Mouse (Mus musculus): ENCODE data around the gene Atp8b4.
"Not testable (repeated sequence)": the region's sequence is repeated elsewhere in the genome, so short reads cannot be mapped to it uniquely, and the experiment has no call there.

Atp8b4 gene

DNA sequence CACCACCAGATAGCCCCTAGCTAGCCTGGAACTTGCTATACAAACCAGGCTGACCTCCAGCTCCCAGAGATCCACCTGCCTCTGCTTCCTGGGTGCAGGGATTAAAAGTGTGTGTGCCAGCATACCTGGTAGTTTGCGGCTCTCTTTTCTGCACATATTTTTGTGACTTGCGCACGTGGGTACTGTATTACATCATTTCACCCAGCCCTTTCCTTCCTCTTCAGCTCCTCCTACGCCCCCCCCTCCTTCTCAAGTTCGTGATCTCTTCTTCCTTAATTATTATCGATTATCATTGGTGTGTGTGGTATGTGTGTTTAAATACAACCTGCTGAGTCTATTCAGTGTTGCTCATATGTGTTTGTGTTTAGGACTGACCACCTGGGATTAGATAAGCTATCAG is at the start of gene Atp8b4:
TSS of gene Atp8b4 (minus strand) at position 154 of the 400 bp plus-strand sequence.
- no peak for DNase-seq

DNA sequence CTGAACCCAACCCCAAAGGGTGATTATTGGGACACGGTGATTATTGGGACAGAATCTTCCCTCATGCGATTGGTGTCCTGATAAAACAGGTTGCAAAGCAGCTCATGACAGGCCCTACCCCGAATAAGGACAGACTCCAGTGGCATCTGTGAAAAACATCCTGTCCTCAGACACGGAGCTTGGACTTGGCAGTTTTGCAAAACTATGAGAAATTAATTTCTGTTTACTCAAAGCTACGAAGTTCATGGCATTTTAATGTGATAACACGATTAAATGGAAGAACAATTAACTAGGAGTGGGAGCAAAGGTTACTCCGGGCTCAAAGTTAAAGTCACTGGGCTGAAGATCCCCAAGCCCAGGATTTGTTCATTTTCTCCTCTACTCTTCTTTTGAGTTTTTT is 49.2 kb upstream of the Atp8b4 start:
- DNase-seq, result no peak

DNA sequence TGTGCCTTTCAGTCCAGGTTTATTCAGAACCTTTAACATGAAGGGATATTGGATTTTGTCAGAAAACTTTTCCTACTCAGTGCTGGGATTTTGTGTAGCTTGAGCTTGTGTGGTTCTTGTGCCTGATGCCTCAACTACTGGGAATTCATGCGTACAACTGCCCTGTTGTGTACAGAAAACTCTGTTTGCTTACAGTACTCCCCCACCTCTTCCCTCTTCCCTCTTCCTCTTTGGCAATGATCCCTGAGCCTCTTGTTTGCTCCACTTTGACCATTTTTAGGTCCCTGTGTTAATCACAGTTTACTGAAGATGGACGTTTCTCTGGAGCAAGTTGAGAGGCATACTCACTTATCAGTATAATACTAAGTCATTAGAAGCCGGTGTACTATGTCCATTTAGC is 45.9 kb upstream of the Atp8b4 start:
- no peak for DNase-seq

DNA sequence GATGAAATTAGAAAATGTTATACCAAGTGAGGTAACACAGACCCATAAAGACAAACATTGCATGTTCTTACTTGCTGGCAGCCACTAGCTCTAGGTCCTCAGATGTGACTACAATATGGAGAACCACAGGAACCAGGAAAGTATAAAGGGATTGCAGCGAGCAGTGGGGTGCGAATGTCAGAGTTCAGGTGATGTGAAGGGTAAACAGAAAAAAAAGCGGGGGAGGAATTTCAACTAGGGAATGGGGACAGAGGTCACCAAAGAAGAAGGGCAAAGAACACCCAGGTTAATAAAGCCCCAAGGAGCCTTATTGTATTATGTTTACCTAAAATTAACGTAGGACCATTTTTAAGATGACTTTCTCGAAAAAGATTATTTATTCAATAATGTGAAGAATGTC is 44.8 kb upstream of the Atp8b4 start:
- DNase-seq, result no peak

DNA sequence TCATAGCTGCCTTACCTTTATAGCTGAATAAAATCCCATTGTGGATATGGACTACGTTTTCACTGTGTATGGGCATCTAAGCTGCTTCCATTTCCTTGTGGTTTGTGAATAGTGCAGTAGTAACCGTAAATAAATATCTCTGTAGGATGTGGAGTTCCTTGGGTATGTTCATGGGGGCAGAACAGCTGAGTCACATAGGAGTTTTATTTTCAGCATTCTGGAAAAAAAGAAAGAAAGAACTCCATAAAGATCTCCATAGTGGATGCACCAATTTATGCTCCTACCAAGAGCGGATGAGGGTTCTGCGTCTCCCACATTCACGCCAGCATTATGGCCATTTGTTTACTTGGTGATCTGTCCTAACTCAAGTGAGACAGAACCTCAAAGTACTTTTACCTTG is 41.7 kb upstream of the Atp8b4 start:
- DNase-seq, result no peak

DNA sequence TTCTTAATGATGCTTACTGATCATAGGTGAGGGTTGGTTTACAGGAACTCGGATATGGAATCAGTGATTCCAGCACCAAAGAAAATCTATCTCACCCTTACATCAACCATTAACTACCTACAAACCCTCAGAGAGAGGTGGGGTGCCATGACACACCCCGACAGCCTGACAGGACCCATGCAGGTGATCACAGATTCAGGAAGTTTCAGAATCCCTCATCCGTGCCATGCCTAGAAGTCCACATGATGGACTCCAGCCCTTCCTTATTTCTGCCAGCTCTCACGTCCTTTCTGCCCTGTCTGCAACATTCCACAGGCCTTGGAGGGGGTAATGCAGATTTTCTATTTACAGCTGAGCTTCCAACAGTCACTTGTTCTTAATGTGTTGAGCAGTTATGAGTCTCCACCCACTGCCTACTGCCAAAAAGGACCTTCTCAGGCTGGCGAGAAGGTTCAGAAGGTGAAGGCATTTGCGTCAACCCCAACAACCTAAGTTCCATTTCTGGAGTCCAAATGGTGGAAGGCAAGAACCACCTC is 40.0 kb upstream of the Atp8b4 start:
- DNase-seq, result no peak

DNA sequence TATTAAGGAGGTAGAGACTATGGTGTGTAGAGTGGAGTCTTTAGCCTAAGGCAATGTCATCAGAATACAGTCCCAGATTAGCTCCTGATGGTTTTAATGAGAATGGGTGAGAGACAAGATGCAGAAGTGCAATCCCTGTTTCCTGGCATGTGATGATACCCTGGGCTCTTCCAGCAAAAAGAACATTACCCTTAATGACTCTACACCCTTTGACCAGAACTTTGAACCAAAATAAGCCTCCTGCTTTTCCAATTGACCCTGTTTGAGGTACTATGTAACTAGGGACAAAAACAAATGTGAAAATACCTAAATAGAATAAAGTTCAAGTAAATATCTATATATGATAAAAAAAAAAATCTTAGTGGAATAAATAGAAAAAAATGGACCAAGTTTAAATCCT is 37.2 kb upstream of the Atp8b4 start:
- DNase-seq, result no peak

DNA sequence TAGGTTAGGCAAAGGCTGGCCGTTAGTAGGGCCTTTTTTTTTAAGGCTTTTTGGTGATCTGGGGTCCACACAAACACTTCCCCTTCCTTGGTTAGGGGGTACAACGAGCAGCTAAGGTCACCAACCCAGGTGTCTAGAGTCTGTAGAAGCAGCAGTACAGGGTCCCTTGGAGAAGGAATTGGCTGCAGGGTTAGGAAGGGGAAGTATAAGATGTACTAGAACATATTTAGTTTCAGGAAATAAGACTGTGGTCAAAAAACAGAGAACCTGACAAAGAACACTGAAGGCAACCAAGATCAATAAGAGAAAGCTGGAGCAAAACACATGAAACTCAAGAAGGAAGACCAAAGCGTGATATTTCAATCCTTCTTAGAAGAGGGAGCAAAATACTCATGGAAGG is 30.1 kb upstream of the Atp8b4 start:
- DNase-seq, result no peak

DNA sequence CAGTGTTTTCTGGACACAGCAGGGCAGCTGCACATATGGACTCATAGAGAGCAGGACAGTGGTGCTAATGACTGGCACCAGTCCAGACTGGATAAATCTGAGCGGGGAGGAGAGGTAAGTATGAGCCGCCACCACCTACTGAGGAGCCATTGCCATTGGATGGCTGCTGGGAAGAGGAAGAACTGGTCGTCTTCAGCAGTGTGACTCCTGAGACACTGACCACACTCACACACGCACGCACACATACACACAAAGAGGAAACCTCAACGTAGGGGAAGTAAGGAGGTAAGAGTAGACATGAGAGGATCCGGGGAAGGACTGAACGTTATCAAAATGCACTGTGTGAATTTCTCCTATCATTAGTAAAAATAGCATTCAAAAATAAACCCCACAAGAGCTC is 27.0 kb upstream of the Atp8b4 start:
- DNase-seq, result no peak

DNA sequence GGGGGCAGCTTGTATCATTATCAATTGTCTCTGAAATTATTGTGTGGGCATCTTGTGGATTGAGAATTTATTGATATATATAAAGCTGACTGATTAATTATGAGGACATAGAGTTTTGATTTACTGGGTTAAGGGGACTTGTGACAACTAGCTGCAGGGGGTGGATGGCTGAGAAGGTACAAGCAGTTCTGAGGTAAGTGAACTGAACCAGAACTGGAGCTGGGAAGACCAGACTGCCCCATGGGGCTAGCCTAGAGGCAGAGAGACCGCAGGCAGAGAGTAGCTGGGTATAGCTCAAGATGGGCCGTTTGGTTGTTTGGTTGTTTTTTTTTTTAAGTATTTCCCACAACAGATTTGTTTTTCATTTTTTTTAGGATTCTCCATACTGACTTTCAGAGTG is 23.8 kb upstream of the Atp8b4 start:
- DNase-seq, result no peak

DNA sequence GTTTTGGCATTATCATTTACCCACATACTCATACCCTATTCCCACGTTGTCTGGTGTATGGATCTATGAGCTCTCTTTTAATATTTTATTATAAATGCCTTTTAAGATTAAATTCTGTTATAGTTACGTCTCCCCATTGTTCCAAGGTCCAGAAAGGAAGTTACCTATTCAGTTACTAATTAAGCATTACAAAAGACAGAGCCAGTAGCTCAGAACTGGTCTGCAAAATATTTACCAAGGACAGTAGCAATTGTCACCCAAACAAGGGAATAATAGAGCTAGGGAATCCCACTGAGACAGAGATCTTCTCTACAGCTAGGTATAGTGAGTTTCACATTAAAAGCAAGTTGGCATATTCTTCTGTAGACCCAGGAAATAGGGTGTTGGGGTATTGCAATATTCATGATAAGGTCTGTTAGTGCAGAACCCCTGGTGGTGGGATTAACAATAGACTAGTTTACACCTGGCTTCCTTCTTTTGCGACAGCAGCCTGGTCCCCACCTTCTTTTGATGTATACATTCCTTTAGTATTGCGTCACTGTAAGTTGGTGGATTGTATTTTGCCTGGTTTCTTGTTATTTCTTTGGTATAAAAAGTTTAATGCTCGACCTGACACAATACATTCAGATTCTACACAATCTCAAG is 22.7 kb upstream of the Atp8b4 start:
- not testable (repeated sequence) for DNase-seq

DNA sequence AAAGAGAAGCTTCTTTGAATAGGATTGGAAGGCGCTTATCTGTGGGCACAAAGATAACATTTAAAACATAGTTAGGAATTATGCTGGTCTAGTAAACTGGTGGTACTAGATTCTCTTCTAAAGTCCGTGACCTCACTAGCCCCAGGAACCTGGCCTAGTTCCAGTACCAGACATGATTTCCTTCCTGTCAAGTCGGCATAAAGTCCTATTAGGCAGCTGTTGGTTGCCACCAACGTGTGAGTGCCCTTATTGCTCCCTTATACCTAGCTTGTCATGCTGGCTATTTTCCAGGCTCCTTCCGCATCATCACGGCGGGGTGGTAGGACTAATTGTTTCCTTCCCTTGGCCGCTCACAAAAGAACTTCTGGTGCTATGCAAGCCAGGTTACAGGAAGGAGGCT is 21.6 kb upstream of the Atp8b4 start:
- no peak for DNase-seq

DNA sequence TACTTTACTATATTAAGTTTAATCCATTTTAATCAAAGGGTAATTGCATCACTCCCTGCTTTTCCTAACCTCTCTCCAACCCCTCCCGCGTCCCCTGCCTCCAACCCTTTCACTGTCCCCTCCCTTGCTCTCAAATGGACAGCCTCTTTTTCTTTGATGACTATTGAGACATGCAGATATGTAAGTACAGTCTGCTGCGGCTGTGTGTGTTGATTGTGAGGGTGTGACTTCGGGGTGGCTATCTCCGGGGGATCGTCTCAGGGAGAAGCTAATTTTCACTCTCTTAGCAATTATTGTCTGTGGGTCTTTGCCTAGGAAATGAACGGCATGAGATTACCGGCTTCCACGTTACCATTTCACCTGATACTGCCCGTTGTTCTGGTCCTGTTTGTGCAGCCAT is 21.0 kb upstream of the Atp8b4 start:
- no peak for DNase-seq

DNA sequence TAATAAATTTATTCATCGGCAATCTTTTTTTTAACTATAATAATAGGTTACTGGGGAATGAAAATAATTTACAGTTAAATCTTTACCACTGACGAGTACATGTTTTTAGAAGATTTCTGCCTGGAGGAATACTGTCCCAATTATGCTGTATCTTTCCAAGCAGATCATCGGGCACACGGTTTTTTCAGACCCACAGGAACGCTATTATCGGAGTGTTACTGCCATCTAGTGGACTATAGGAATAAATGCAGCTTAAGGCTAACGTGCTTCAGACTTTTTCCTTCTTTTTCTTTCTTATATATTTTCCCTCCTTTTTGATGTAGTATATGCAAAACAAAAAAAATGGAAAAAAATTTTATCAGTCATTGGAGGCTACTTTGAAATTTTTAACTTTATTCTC is 20.4 kb upstream of the Atp8b4 start:
- DNase-seq, result no peak

DNA sequence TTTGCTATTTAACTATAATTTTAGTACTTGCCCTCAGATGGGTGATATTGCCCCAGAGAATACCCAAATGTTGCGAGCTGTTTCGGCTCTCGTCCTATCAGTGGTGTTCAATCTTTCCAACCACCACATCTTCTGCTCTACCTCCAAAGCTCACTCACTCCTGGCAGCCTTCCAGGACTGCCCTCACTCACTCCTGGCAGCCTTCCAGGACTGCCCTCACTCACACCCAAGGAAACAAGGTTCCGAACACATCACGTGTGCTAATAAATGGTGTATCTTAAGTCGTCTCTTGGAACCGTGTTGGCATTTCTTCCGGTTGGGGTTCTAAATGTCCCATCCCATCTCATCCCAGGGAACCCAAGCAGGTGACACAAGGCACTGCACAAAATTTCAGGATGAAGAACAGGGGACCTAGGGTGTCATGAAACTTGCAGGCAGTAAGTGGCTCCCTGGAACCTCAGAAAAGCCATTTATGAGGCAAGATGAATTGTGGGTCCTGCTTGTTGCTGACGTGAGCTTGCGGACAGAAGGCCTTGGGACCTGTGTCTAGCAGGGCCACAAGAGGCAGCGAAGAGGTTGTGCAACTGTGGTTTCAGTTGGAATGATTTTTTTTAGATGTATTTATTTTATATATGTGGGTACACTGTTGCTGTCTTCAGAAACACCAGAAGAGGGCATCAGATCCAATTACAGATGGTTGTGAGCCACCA is 19.6 kb upstream of the Atp8b4 start:
- DNase-seq, result peak; percentile 17

DNA sequence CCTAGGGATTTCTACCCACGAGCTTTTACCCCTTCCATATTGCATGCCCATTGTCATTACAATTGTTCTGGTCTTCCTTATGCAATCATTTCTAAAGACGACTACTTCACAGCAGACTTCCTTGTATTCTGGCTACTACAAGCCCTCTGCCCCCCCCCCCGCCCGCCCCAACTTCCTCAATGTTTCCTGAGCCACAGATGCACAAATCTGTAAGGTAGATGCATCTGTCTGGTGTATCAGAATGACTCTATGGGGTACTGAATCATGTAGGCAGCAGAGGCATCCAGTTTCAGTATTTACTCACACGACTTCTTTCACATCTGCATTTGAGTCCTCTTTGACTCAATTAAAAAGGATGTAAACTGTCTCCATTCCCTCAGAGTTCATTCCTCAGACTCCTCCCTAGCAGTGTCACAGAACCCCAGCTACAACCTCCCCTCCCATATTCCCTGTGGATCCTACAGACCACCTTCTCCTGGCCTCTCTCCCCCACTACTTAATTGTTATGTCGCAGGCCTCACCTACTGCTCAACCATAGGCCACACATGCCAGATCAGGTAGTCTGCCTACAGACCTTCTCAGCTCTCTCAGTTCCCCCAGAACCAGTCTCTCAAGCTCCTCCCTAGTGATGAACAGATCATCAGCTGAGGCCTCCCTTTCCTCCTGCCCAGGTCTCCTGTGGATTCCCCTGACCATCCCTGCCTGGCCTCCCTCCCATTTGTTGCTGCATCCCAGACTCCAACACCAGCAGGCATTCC is 14.8 kb upstream of the Atp8b4 start:
- no peak for DNase-seq

DNA sequence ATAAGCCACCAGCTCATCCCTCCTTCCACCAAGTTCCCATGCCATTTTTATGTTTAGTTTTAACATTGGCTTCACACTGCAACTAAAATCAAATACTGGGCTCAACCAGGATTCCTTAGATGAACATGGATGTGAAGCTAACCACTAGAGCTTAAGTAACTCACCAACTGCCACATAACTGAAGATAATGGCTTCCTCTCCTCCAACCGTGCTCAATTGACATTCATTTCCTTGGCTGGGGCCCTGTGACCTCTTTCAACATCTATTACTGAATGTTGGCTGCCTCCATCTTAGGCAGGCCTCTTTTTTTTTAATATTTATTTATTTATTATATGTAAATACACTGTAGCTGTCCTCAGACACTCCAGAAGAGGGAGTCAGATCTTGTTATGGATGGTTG is 7.8 kb upstream of the Atp8b4 start:
- DNase-seq, result no peak

DNA sequence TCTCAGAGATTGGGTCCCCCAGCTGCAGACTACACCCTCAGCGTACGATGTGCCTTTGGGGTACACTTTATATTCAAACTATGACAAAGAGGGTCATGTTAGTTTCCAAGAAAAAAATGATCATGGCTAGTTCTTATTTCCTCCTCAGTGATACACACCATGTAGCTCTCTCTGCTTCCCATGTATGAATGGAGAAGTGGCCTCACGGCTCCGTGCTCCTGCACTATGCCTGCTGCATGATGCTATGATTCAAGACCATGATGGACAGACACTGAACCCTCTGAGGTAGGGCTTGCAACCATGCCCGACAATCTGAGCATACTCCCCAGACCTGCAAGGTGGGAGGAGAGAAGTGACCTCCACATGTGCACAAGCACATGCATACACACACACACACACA is 7.0 kb upstream of the Atp8b4 start:
- DNase-seq, result no peak

DNA sequence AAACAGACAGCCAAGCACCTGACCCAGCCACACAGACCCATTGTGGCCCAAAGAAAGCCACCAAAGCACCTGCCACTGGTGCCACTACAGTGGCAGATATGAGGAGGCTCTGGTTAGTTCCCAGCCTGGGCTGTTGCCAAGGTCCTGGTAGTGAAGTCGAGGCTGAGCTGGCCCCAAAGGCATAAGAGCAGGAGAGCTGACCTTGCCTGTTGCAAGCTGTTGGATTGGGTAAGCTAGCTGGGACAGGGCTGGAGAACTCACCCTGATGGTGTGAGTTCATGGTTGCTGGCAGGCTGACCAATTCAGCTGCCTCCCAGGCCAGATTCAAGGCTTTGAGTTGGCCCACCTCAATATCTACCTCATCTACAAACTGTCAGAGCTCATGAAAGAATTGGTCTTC is 4.7 kb upstream of the Atp8b4 start:
- no peak for DNase-seq

DNA sequence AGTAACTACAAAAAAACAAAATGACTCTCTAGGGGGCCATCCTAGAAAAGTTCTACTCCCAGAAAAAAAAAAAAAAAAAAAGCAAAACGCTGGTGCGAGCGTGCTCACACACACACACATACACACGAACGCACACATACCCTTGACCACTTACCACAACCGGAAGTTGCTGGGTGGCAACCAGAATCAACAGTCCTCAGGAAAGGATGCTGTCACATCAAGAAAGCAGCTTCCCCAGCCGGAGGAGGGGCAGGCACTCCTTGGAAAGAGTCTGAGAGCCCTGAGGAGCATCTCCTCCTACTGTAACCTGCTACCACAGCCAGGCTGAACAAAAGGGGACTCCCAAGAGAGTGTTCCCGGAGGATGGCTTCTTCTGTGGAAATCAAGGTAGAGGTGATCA is 744 bp downstream of the Atp8b4 start:
- DNase-seq, result no peak

DNA sequence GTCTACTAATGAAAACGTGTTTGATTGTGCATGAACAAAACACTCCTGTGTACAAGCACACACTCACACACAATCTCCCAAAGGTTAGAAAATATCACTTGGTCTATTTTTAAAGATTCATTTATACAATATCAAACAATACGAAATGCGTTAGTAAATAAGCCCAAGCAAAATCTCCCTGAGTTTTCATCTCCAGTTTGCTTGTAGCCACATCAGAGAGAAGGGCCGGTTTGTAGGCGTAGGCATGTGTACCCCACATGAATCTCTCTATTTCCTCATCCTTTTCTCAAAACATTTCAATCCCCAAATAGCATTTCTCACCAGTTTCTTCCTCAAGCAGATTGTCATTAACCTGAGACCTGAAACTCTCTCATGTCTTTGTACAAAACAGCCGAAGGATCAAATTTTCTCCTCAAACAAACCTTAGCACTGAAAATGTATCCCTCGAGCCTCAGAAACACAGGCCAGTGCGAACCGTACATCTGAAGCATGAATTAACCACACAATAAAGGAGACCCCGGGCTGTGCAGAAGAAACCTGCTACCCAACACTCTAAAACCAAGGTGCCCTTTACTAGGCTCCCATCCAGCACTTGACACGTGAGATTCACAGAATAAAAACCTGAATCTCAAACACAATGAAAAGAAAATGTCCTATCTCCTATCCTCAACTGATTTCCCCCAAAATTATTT is 1.6 kb downstream of the Atp8b4 start:
- DNase-seq, result no peak

DNA sequence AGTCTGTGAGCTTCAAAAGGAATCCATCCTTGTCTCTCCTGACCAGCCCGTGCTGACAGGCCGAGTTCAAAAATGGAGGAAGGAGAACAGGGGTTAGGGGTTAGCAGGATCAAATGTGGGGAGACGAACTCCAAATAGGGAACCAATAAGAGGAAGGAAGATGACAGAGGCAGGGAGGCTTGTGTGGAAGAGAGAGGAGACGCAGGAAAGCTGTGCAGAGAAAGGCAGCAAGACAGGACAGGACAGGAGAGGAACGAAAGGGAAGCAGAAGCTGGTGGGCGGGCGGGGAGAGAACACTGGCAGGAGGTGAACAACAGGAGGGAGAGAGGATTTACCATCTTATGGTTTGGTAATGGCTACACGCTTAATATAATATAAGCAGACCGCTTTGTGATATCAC is 3.6 kb downstream of the Atp8b4 start:
- no peak for DNase-seq

Data from right cerebral cortex, postnatal 14 days (tissue).